Mouse (Mus musculus) small intestine, adult 2 months (tissue): ENCODE results near the gene Klk1b5.

Source experiments
- CTCF ChIP-seq: fragments of 200-500 bp; IDR thresholded peaks from 2 replicates; pipeline ENCODE4 v1.5.1; 2012; ENCODE audit warnings: low read depth, mild to moderate bottlenecking, control low read depth, inconsistent platforms, low read length, moderate library complexity, mixed read lengths; ENCODE audit not compliant: insufficient replicate concordance, insufficient read length; ENCODE audit errors: extremely low read depth
- POLR2A ChIP-seq: fragments of 200-500 bp; IDR thresholded peaks from 2 replicates; pipeline ENCODE4 v1.6.1; 2012; ENCODE audit warnings: low read depth, mild to moderate bottlenecking, control low read depth, inconsistent platforms, low read length, moderate library complexity

- TF ChIP-seq CTCF (no peak), POLR2A (no peak)
Measured at GRCm38 (mm10) chr7:44225076-44225475, 9.3 kb downstream of the Klk1b5 start, which contains the start of gene Klk1.
